Mouse (Mus musculus) forebrain, embryonic 14.5 days (tissue): ENCODE measurements around the gene Grid2. TPM values are rescaled to one million over a fixed set of nuclear protein-coding genes. Genes with fewer than 3 reads are reported as not detected.

Source experiments
- ATAC-seq: fragments of 200-750 bp; cut with Nextera tagmentation; 2 replicates; pipeline ENCODE4 v1.8.0; 2017; ENCODE audit warnings: mild to moderate bottlenecking, moderate library complexity
- DNase-seq: peaks from one replicate; pipeline ENCODE4 v3.0.0-alpha.2; 2015; ENCODE audit warnings: low spot score
- H3K27ac ChIP-seq: fragments of 300-500 bp; sonication (generic); 2 replicates; pipeline ENCODE4 v1.5.1; 2014; ENCODE audit warnings: low read depth, mild to moderate bottlenecking, control low read depth, low read length, moderate library complexity
- H3K27me3 ChIP-seq: fragments of 300-500 bp; sonication (generic); replicated peaks from 2 replicates; pipeline ENCODE4 v1.6.1; 2014; ENCODE audit warnings: low read length, control low read depth, mixed read lengths; ENCODE audit not compliant: control insufficient read depth, insufficient read depth
- H3K36me3 ChIP-seq: fragments of 300-500 bp; sonication (generic); 2 replicates; pipeline ENCODE4 v1.6.1; 2014; ENCODE audit warnings: low read length, control low read depth; ENCODE audit not compliant: control insufficient read depth, insufficient read depth
- H3K4me1 ChIP-seq: fragments of 300-500 bp; sonication (generic); 2 replicates; pipeline ENCODE4 v1.6.1; 2014; ENCODE audit warnings: antibody characterized with exemption, low read length, control low read depth; ENCODE audit not compliant: control insufficient read depth, insufficient read depth
- H3K4me2 ChIP-seq: fragments of 300-500 bp; sonication (generic); 2 replicates; pipeline ENCODE4 v1.6.1; 2014; ENCODE audit warnings: mild to moderate bottlenecking, control low read depth, low read length
- H3K4me3 ChIP-seq: fragments of 300-500 bp; sonication (generic); 2 replicates; pipeline ENCODE4 v1.5.1; 2014; ENCODE audit warnings: low read depth, low read length, control low read depth
- H3K9ac ChIP-seq: fragments of 300-500 bp; sonication (generic); 2 replicates; pipeline ENCODE4 v1.6.1; 2014; ENCODE audit warnings: mild to moderate bottlenecking, low read length, control low read depth, moderate library complexity
- H3K9me3 ChIP-seq: fragments of 300-500 bp; sonication (generic); replicated peaks from 2 replicates; pipeline ENCODE4 v1.6.1; 2016; ENCODE audit warnings: low read length, control low read depth, mixed read lengths; ENCODE audit not compliant: control insufficient read depth
- WGBS: fragments of 180-500 bp; shearing (Covaris S2); extraction: QIAGEN DNeasy Blood & Tissue Kit; methylation state at CpG from one replicate; pipeline ENCODE4 v1.1.7; 2014; 5-methylcytosine and 5-hydroxymethylcytosine counted together
- polyA plus RNA-seq: library from polyadenylated mRNA; unstranded; fragments of >200 nt; fragmentation: Nextera tagmentation; extraction: Ambion mirVana; gene quantifications from 2 replicates; pipeline ENCODE4 v1.2.1, GENCODE M21; 2014

Grid2 gene
- polyA plus RNA-seq, 1 experiment from 2014 or later: 1.7 TPM

- H3K9me3 ChIP-seq: no peaks in the 10 kb centered on the region
- no peak overlapping the region for H3K9ac ChIP-seq
- DNase-seq: peak; percentile 17
- 59% methylated on average over 3 of the region's 3 CpGs for WGBS
- H3K36me3 ChIP-seq: no peaks in the 10 kb centered on the region
- H3K27me3 ChIP-seq: no peaks in the 10 kb centered on the region
- H3K4me3 ChIP-seq: no peak overlapping the region
- no peak overlapping the region for H3K4me2 ChIP-seq
- no peaks in the 10 kb centered on the region for H3K4me1 ChIP-seq
- ATAC-seq: peak; percentile 18; the same call in 1 of the 2 replicates
- H3K27ac ChIP-seq: no peak overlapping the region
Observed at GRCm38 (mm10) chr6:64327876-64328275, 1072.2 kb downstream of the Grid2 start.

DNA sequence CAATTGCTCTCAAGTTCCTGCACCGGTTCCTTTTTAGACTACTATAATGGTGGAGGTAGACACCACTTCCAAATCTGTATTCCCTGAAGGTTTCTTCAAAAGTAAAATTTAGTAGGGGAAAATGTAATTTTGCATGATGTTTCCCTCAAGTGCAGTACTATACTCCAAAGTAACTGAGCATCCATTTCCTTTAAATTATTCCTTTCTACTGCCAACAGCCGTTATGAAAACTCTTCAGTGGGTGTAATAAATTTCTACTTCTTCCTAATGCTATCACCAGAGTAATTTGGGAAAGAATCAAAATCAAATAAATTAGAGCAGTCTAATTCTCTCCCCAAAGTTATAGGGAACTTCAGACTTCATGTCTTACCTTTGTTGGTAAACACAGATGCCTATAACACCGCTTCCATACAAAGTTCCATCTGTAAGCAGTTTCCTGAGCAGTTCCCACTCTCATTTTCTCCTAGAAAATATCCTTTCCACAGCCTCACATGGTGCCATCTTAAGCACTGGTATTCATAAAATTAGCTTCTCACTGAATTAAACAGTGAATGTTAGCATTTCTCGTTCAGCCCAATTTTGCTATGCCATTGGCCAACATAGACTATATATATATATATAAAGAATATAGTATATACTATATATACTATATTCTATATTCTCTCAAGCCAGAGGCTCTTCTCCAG is 1142.9 kb downstream of the Grid2 start:
- WGBS: 92% methylated on average over 4 of the region's 4 CpGs
- H3K9ac ChIP-seq: no peak overlapping the region
- no peak overlapping the region for H3K27ac ChIP-seq
- H3K27me3 ChIP-seq: no peaks in the 10 kb centered on the region
- DNase-seq (no peak), ATAC-seq (no peak)
- H3K36me3 ChIP-seq: no peaks in the 10 kb centered on the region
- no peak overlapping the region for H3K4me3 ChIP-seq
- no peaks in the 10 kb centered on the region for H3K4me1 ChIP-seq
- no peak overlapping the region for H3K4me2 ChIP-seq
- no peaks in the 10 kb centered on the region for H3K9me3 ChIP-seq

GRCm38 (mm10) chr6:64427658-64428057 is 1172.0 kb downstream of the Grid2 start:
- H3K9ac ChIP-seq: no peak overlapping the region
- no peak overlapping the region for H3K4me3 ChIP-seq
- no peaks in the 10 kb centered on the region for H3K36me3 ChIP-seq
- H3K27me3 ChIP-seq: no peaks in the 10 kb centered on the region
- H3K27ac ChIP-seq: no peak overlapping the region
- no peaks in the 10 kb centered on the region for H3K9me3 ChIP-seq
- DNase-seq (no peak), ATAC-seq (no peak)
- H3K4me2 ChIP-seq: no peak overlapping the region
- H3K4me1 ChIP-seq: no peaks in the 10 kb centered on the region

DNA sequence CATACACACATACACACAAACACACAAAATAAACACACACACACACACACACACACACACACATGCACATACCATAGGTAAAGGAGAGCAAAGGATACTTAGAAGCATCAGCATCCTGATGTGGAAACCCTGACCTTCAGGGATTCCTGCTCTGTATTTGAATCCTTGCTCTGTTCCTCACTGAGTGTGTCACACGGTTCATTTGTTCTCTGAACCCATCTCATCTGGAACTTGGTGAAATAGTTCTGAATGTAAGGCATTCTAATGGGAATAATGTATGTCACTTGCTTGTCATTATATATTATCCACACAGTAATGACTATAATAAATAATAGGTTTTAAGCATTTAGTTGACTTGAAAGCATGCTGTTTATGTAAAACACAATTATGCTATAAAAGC is 1173.2 kb downstream of the Grid2 start:
- 65% methylated on average over 1 of the region's 1 CpGs for WGBS
- no peak for ATAC-seq

DNA sequence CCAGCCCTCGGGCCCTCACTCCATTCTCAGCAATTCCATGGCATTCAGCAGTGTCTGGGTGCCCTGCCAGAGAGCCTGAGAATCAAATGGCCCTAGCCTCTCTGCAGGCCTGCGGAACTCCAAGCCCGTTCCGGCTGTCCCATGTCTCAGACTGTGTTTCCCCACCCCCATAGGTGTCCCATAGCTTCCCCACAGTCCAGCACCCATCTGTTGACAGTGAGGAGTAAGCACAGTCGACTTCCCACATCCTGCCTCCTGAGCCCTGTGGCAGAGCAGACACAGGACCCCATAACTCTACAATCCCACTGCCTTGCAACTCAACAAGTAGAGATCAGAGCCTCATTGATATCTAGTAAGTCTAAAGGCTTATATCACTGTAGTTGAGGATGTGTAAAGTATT is 1192.5 kb downstream of the Grid2 start:
- 88% methylated on average over 5 of the region's 5 CpGs for WGBS
- Histone ChIP-seq H3K36me3 (no peaks in the 10 kb centered on the region), H3K27ac (no peak overlapping the region), H3K9ac (no peak overlapping the region), H3K4me3 (no peak overlapping the region), H3K27me3 (no peaks in the 10 kb centered on the region), H3K9me3 (no peaks in the 10 kb centered on the region), H3K4me1 (no peaks in the 10 kb centered on the region), H3K4me2 (no peak overlapping the region)
- DNase-seq: no peak
- ATAC-seq: no peak

More for the DNA sequence above, 1173.2 kb downstream of the Grid2 start:
- no peak overlapping the region for H3K4me2 ChIP-seq
- no peak overlapping the region for H3K27ac ChIP-seq
- no peaks in the 10 kb centered on the region for H3K4me1 ChIP-seq
- no peak overlapping the region for H3K9ac ChIP-seq
- no peaks in the 10 kb centered on the region for H3K9me3 ChIP-seq
- no peaks in the 10 kb centered on the region for H3K36me3 ChIP-seq
- no peak for DNase-seq
- H3K4me3 ChIP-seq: no peak overlapping the region
- H3K27me3 ChIP-seq: no peaks in the 10 kb centered on the region

DNA sequence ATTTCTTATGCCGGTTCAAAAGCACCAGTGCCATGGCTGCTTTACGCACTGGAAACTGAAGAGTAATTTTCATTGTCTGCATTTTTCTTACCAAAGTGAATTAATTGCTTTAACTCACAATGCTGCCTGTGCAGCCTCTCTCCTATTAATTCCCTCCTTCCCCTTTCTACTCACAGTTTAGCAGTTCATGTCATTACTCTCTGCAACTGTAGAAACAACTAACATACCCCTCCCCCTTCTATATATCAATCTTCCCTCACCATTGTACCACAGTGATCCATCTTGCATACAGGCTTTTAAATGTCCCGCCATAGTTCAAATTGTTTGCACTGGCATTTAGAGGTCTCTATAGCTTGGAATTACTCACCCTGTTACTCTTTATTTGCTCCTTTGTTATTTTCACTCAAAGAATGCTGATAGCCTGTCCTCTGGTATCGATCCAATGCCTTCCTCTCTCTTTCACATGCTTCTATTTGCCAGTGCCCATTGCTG is 1193.2 kb downstream of the Grid2 start:
- Histone ChIP-seq H3K4me2 (no peak overlapping the region), H3K36me3 (no peaks in the 10 kb centered on the region), H3K4me1 (no peaks in the 10 kb centered on the region), H3K4me3 (no peak overlapping the region), H3K27me3 (no peaks in the 10 kb centered on the region), H3K9ac (no peak overlapping the region), H3K27ac (no peak overlapping the region), H3K9me3 (no peaks in the 10 kb centered on the region)
- peak; percentile 14 for DNase-seq
- ATAC-seq: no peak
- WGBS: 59% methylated on average over 4 of the region's 4 CpGs

GRCm38 (mm10) chr6:64450770-64451169 is 1195.1 kb downstream of the Grid2 start:
- Histone ChIP-seq H3K9ac (no peak overlapping the region), H3K9me3 (no peaks in the 10 kb centered on the region), H3K4me2 (no peak overlapping the region), H3K36me3 (no peaks in the 10 kb centered on the region), H3K27ac (no peak overlapping the region), H3K4me1 (no peaks in the 10 kb centered on the region), H3K27me3 (no peaks in the 10 kb centered on the region), H3K4me3 (no peak overlapping the region)
- ATAC-seq (no peak), DNase-seq (no peak)
- WGBS: 87% methylated on average over 3 of the region's 3 CpGs

GRCm38 (mm10) chr6:64479884-64480283 is 1224.2 kb downstream of the Grid2 start:
- Histone ChIP-seq H3K27me3 (no peaks in the 10 kb centered on the region), H3K4me3 (no peak overlapping the region), H3K9me3 (no peaks in the 10 kb centered on the region), H3K9ac (no peak overlapping the region), H3K4me1 (no peaks in the 10 kb centered on the region), H3K4me2 (no peak overlapping the region), H3K27ac (no peak overlapping the region), H3K36me3 (no peaks in the 10 kb centered on the region)
- 78% methylated on average over 3 of the region's 3 CpGs for WGBS
- DNase-seq: no peak
- ATAC-seq: no peak

- H3K4me2 ChIP-seq: no peak overlapping the region
- no peak overlapping the region for H3K4me3 ChIP-seq
- H3K36me3 ChIP-seq: no peaks in the 10 kb centered on the region
- no peaks in the 10 kb centered on the region for H3K27me3 ChIP-seq
- 71% methylated on average over 2 of the region's 2 CpGs for WGBS
- no peaks in the 10 kb centered on the region for H3K4me1 ChIP-seq
- H3K9ac ChIP-seq: no peak overlapping the region
- no peaks in the 10 kb centered on the region for H3K9me3 ChIP-seq
- H3K27ac ChIP-seq: no peak overlapping the region
- DNase-seq (no peak), ATAC-seq (no peak)
Observed at GRCm38 (mm10) chr6:64480592-64480991, 1224.9 kb downstream of the Grid2 start.
